10 mouse cellular contexts compared by ENCODE assay signal in the genomic region with DNA sequence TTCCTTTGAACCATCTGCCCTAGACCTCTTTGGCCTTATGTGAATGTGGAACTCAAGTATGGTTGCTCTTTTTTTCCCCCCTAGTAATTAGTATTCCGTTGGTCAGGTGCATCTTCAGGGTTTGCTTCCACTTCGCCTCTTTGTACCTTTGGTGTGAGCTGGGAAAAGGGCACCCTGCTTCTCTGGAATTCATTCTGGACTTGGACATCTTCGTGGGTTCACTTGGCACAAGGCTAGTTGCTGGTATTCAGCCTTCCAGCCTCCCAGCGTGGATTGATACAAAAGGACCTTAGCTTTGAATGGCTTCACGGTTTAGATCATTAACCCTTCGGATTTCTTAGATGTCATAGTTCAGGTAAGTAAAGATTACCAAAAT. TPM values are rescaled to one million over a fixed set of nuclear protein-coding genes. Genes with fewer than 3 reads are reported as not detected.
DNase-seq lines count a peak whose midpoint lies in the region; ATAC-seq and TF ChIP-seq lines count a peak whose summit lies in the region.
"Had no signal": no experiment of that assay in that cellular context is flagged by ENCODE, and none has a peak within 500 bp of the region (broad histone marks: within the 10 kb centered on the region; RNA-seq: fewer than 3 reads in every experiment).

No protein-coding gene starts in this region.

- peak overlapping the region; percentile 73 for H3K4me2 ChIP-seq in hindbrain, embryonic 14.5 days (replicated peaks)
- H3K4me2 ChIP-seq in neural tube, embryonic 12.5 days (replicated peaks), result peak overlapping the region; percentile 95
- no peak overlapping the region for H3K4me2 ChIP-seq in liver, embryonic 11.5 days

- H3K36me3 ChIP-seq in hindbrain, embryonic 14.5 days (replicated peaks; ENCODE audit: control insufficient read depth, insufficient read depth), result no peaks in the 10 kb centered on the region
- H3K36me3 ChIP-seq in neural tube, embryonic 12.5 days, result no peaks in the 10 kb centered on the region
- H3K36me3 ChIP-seq in liver, embryonic 11.5 days (ENCODE audit: control insufficient read depth, insufficient read depth, low read length), result no peaks in the 10 kb centered on the region

- no peak; the same call in 1 of the 2 replicates for ATAC-seq in hindbrain, embryonic 14.5 days (ENCODE audit: low FRiP score)
- no peak for ATAC-seq in neural tube, embryonic 12.5 days (ENCODE audit: low FRiP score, low read depth)
- ATAC-seq in liver, embryonic 11.5 days (replicated peaks; ENCODE audit: low FRiP score), result no peak

- H3K4me1 ChIP-seq in hindbrain, embryonic 14.5 days (replicated peaks; ENCODE audit: control insufficient read depth, insufficient read depth, low read length), result 0 out of 2 replicates have a peak, but pooled peaks cover 6% of the 10 kb centered on the region
- no peaks in the 10 kb centered on the region for H3K4me1 ChIP-seq in neural tube, embryonic 12.5 days
- no peaks in the 10 kb centered on the region for H3K4me1 ChIP-seq in liver, embryonic 11.5 days (replicated peaks; ENCODE audit: control insufficient read depth, insufficient read depth, low read length)

- peak overlapping the region; percentile 61 for H3K4me3 ChIP-seq in left cerebral cortex, adult 2 months
- peak overlapping the region; percentile 62 for H3K4me3 ChIP-seq in hindbrain, embryonic 14.5 days (replicated peaks; ENCODE audit: low read length)
- peak overlapping the region; percentile 61 for H3K4me3 ChIP-seq in neural tube, embryonic 12.5 days
- H3K4me3 ChIP-seq in liver, embryonic 11.5 days (ENCODE audit: low read depth, low read length), result no peak overlapping the region

- no peaks in the 10 kb centered on the region for H3K27me3 ChIP-seq in hindbrain, embryonic 14.5 days (ENCODE audit: control insufficient read depth, insufficient read depth, low read length)
- H3K27me3 ChIP-seq in neural tube, embryonic 12.5 days (replicated peaks), result no peaks in the 10 kb centered on the region
- H3K27me3 ChIP-seq in liver, embryonic 11.5 days (replicated peaks; ENCODE audit: control insufficient read depth, insufficient read depth, low read length), result peaks cover 12% of the 10 kb centered on the region

- peak overlapping the region; percentile 65 for H3K9ac ChIP-seq in hindbrain, embryonic 14.5 days
- H3K9ac ChIP-seq in neural tube, embryonic 12.5 days, result no peak overlapping the region
- H3K9ac ChIP-seq in liver, embryonic 11.5 days (ENCODE audit: low read depth, low read length), result no peak overlapping the region

- no peaks in the 10 kb centered on the region for H3K9me3 ChIP-seq in hindbrain, embryonic 14.5 days (ENCODE audit: control insufficient read depth, low read length)
- H3K9me3 ChIP-seq in neural tube, embryonic 12.5 days, result no peaks in the 10 kb centered on the region
- H3K9me3 ChIP-seq in liver, embryonic 11.5 days (ENCODE audit: control insufficient read depth, low read length), result no peaks in the 10 kb centered on the region

- 12% methylated on average over 6 of the region's 6 CpGs for WGBS in hindbrain, embryonic 14.5 days
- 21% methylated on average over 6 of the region's 6 CpGs for WGBS in neural tube, embryonic 12.5 days
- WGBS in liver, embryonic 11.5 days, result 30% methylated on average over 6 of the region's 6 CpGs

- peak overlapping the region; percentile 83 for H3K27ac ChIP-seq in left cerebral cortex, adult 2 months
- H3K27ac ChIP-seq in hindbrain, embryonic 14.5 days, result peak overlapping the region; percentile 69
- no peak overlapping the region for H3K27ac ChIP-seq in neural tube, embryonic 12.5 days
- no peak overlapping the region for H3K27ac ChIP-seq in liver, embryonic 11.5 days (ENCODE audit: low read depth, low read length)

- no peak for TF ChIP-seq CTCF in left cerebral cortex, adult 2 months (IDR thresholded peaks at IDR 0.05)

- DNase-seq in left cerebral cortex, adult 2 months (ENCODE audit: extremely low spot score in 1 of 2, low spot score in 2 of 2), result no peak
- DNase-seq in left cerebral cortex, adult 9 months (ENCODE audit: low spot score in 2 of 2), result no peak
- peak; percentile 56 to 77 for DNase-seq in cerebellum, postnatal 36 days
- no peak for DNase-seq in hindbrain, embryonic 14.5 days (ENCODE audit: low spot score)
- no peak for DNase-seq in gastrocnemius, adult 18-20 months (ENCODE audit: low spot score)
- no peak for DNase-seq in thymus, postnatal 4 days
- DNase-seq in liver, embryonic 11.5 days (ENCODE audit: low spot score), result no peak

- intact Hi-C loops in left cerebral cortex, adult 2 months (cut with DNase I), result loop anchor here (5.0 kb wide), 2 partner anchors 84 to 471 kb away; no protein-coding TSS in a partner anchor

RNA-seq across cellular contexts. Expression of gene Cdh7, which starts 1.3 kb away (rescaled TPM):
- total RNA-seq in left cerebral cortex, adult 2 months (2021), result 10 to 100 TPM; 23.5 to 26.6 TPM
- polyA plus RNA-seq in hindbrain, embryonic 14.5 days (2014; fragmentation: Nextera tagmentation; extraction: Ambion mirVana), result 24.9 and 26.3 TPM in 2 replicates
- polyA plus RNA-seq in neural tube, embryonic 12.5 days (2016; fragmentation: Nextera tagmentation; extraction: Ambion mirVana), result 6.5 and 8.4 TPM in 2 replicates
- not detected for total RNA-seq in gastrocnemius, adult 18-20 months (2021)
- 0.18 TPM in 1 of 2 replicates, not detected in the other for polyA plus RNA-seq in liver, embryonic 11.5 days (2014; fragmentation: Nextera tagmentation; extraction: Ambion mirVana)
- total RNA-seq: megakaryocyte-erythroid progenitor cell, adult 5-6 weeks; MEL had no signal

Comparison
In these comparisons a context has a peak if more than half of its experiments do, and no peak if none do; other contexts are left out.
1. DNase-seq: peak in cerebellum, postnatal 36 days (2 of 2); none in left cerebral cortex, adult 2 months (0 of 2), left cerebral cortex, adult 9 months (0 of 2), hindbrain, embryonic 14.5 days (single experiment), gastrocnemius, adult 18-20 months (single experiment), thymus, postnatal 4 days (single experiment) and liver, embryonic 11.5 days (single experiment).
2. H3K27ac ChIP-seq: peak in left cerebral cortex, adult 2 months (single experiment) and hindbrain, embryonic 14.5 days (single experiment); none in neural tube, embryonic 12.5 days (single experiment) and liver, embryonic 11.5 days (single experiment).